Mouse (Mus musculus) heart, adult 2 months (tissue): ENCODE results near the gene Tbc1d10b. TPM values are rescaled to one million over a fixed set of nuclear protein-coding genes. Genes with fewer than 3 reads are reported as not detected.

Experiments
- DNase-seq, 2 experiments: peaks; one replicate each; pipeline ENCODE4 v3.0.0; 2021
- H3K27ac ChIP-seq: fragments of 200-600 bp; 2 replicates; pipeline ENCODE4 v1.8.1; 2022
- H3K27me3 ChIP-seq: fragments of 200-500 bp; 2 replicates; pipeline ENCODE4 v1.6.1; 2012; ENCODE audit warnings: mild to moderate bottlenecking, low read length, inconsistent platforms, mixed read lengths; ENCODE audit not compliant: control insufficient read depth, insufficient read depth
- H3K36me3 ChIP-seq: fragments of 200-500 bp; 2 replicates; pipeline ENCODE4 v1.6.1; 2012; ENCODE audit warnings: low read length, inconsistent platforms; ENCODE audit not compliant: control insufficient read depth, insufficient read depth
- H3K4me1 ChIP-seq: fragments of 200-500 bp; 2 replicates; pipeline ENCODE4 v1.6.1; 2011; ENCODE audit warnings: low read length; ENCODE audit not compliant: control insufficient read depth, insufficient read depth
- H3K4me3 ChIP-seq: fragments of 200-600 bp; 2 replicates; pipeline ENCODE4 v1.8.1; 2022
- H3K79me2 ChIP-seq: fragments of 200-500 bp; replicated peaks from 2 replicates; pipeline ENCODE4 v1.6.1; 2012; ENCODE audit warnings: mild to moderate bottlenecking, inconsistent platforms, low read length, moderate library complexity, mixed read lengths; ENCODE audit not compliant: control insufficient read depth, insufficient read depth
- H3K9ac ChIP-seq: fragments of 200-500 bp; 2 replicates; pipeline ENCODE4 v1.6.1; 2012; ENCODE audit warnings: low read depth, mild to moderate bottlenecking, control low read depth, inconsistent platforms, low read length, mixed read lengths
- CTCF ChIP-seq: fragments of 200-600 bp; IDR thresholded peaks from 2 replicates; pipeline ENCODE4 v1.8.1; 2022; ENCODE audit warnings: antibody characterized with exemption, mild to moderate bottlenecking, moderate library complexity
- EP300 ChIP-seq: fragments of 200-500 bp; IDR thresholded peaks from 2 replicates; pipeline ENCODE4 v1.6.1; 2011; ENCODE audit warnings: low read depth, low read length, control low read depth; ENCODE audit not compliant: insufficient read depth
- POLR2A ChIP-seq: fragments of 200-500 bp; IDR thresholded peaks from 2 replicates; pipeline ENCODE4 v1.6.1; 2011; ENCODE audit warnings: mild to moderate bottlenecking, low read depth, low read length, control low read depth; ENCODE audit not compliant: insufficient read depth
- WGBS: fragments of 180-500 bp; shearing (Covaris S2); methylation state at CpG from one replicate; pipeline ENCODE4 v1.1.7; 2018; 5-methylcytosine and 5-hydroxymethylcytosine counted together
- intact Hi-C: fragments of 180-260 bp; cut with DNase I; formaldehyde crosslinking; loops from one replicate; pipeline ENCODE4 v1.15.1; 2025
- polyA plus RNA-seq: library from polyadenylated mRNA; depleted of rRNA; stranded (reverse); fragments of >200 nt; gene quantifications from 2 replicates; pipeline ENCODE4 v1.2.3, GENCODE M21; 2012
- total RNA-seq, 2 experiments: library from RNA; stranded (reverse); gene quantifications; 2 replicates each; pipeline ENCODE4 v1.2.3; 2021

Tbc1d10b gene
- total and polyA plus RNA-seq, 3 experiments = 13.6 to 22.0 (median 20.5) TPM

DNA sequence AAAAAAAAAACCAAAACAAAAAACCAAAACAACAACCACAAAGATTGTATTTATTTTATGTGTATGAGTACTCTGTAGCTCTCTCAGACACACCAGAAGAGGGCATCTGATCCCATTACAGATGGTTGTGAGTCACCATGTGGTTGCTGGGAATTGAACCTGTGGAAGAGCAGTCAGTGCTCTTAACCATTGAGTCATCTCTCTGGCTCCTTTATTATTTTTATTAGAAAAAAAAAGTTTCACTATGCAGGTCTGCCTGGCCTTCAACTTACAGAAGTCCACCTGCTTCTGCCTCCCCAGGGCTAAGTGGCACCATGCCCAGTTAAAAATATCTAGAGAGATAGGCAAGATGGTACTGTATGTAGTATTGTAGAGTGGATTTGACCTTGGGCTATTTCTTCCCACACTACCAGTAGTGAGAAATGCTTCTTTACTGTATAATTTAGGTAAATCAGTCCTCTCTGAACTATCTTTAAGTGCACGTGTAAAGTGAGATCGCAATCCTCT, 35.1 kb upstream of the Tbc1d10b start:
- WGBS = 56% methylated on average over 2 of the region's 2 CpGs
- Histone ChIP-seq H3K27ac (peak overlapping the region; percentile 97), H3K27me3 (no peaks in the 10 kb centered on the region), H3K36me3 (no peaks in the 10 kb centered on the region; the same call in 1 of the 2 replicates), H3K79me2 (0 out of 2 replicates have a peak, but pooled peaks cover 1% of the 10 kb centered on the region), H3K4me1 (peaks cover 8% of the 10 kb centered on the region), H3K4me3 (no peak overlapping the region), H3K9ac (peak overlapping the region; percentile 91)
- TF ChIP-seq CTCF = no peak
- TF ChIP-seq EP300 = no peak
- TF ChIP-seq POLR2A = no peak
- intact Hi-C loops = no loop called here
- DNase-seq = no peak

- H3K4me3 ChIP-seq = no peak overlapping the region
- WGBS = 100% methylated on average over 2 of the region's 2 CpGs
- DNase-seq = no peak
- no peak for TF ChIP-seq CTCF
- TF ChIP-seq POLR2A = no peak
- no peak for TF ChIP-seq EP300
- intact Hi-C loops = loop anchor here (5.0 kb wide), 1 partner anchor 117 kb away; no protein-coding TSS in a partner anchor
- H3K79me2 ChIP-seq = peaks cover 3% of the 10 kb centered on the region
- H3K36me3 ChIP-seq = peaks cover 4% of the 10 kb centered on the region
- H3K4me1 ChIP-seq = peaks cover 5% of the 10 kb centered on the region
- H3K9ac ChIP-seq = no peak overlapping the region
- no peaks in the 10 kb centered on the region for H3K27me3 ChIP-seq
- no peak overlapping the region for H3K27ac ChIP-seq
These were observed 26.5 kb upstream of the Tbc1d10b start for GRCm38 (mm10) chr7:127234777-127235176.

- WGBS = 6% methylated on average over 9 of the region's 9 CpGs
- peak overlapping the region; percentile 98; the same call in 1 of the 2 replicates for H3K9ac ChIP-seq
- intact Hi-C loops = loop anchor here (5.0 kb wide), 1 partner anchor 116 kb away; no protein-coding TSS in a partner anchor
- H3K27ac ChIP-seq = peak overlapping the region; percentile 90
- H3K36me3 ChIP-seq = peaks cover 4% of the 10 kb centered on the region
- no peaks in the 10 kb centered on the region for H3K27me3 ChIP-seq
- DNase-seq = no peak
- peaks cover 5% of the 10 kb centered on the region for H3K4me1 ChIP-seq
- TF ChIP-seq POLR2A (no peak), EP300 (no peak), CTCF (no peak)
- H3K79me2 ChIP-seq = peaks cover 3% of the 10 kb centered on the region
- H3K4me3 ChIP-seq = peak overlapping the region; percentile 77
These were observed 25.5 kb upstream of the Tbc1d10b start for GRCm38 (mm10) chr7:127233765-127234164.

GRCm38 (mm10) chr7:127233368-127233749, 25.1 kb upstream of the Tbc1d10b start:
- peaks cover 3% of the 10 kb centered on the region for H3K79me2 ChIP-seq
- H3K36me3 ChIP-seq = peaks cover 4% of the 10 kb centered on the region
- H3K9ac ChIP-seq = peak overlapping the region; percentile 98
- DNase-seq = no peak
- intact Hi-C loops = loop anchor here (5.0 kb wide), 1 partner anchor 116 kb away; no protein-coding TSS in a partner anchor
- H3K4me3 ChIP-seq = peak overlapping the region; percentile 77
- TF ChIP-seq EP300 = no peak
- TF ChIP-seq CTCF = no peak
- no peak for TF ChIP-seq POLR2A
- no peaks in the 10 kb centered on the region for H3K27me3 ChIP-seq
- H3K27ac ChIP-seq = peak overlapping the region; percentile 90
- WGBS = under 1% methylated on average over 27 of the region's 27 CpGs
- H3K4me1 ChIP-seq = peaks cover 5% of the 10 kb centered on the region

GRCm38 (mm10) chr7:127232622-127233367, 24.5 kb upstream of the Tbc1d10b start, which contains the start of the genes Zfp553 and Sept1:
TSS of gene Zfp553 (plus strand) at chr7:127233061.
TSS of gene Sept1 (minus strand) at chr7:127233130.
- peak within 1 kb of the TSS; percentile 98 for H3K9ac ChIP-seq
- peak within 1 kb of the TSS; percentile 77 for H3K4me3 ChIP-seq
- no peaks in the 10 kb centered on the region for H3K27me3 ChIP-seq
- under 1% methylated on average over 64 of the region's 64 CpGs for WGBS
- H3K36me3 ChIP-seq = peaks cover 4% of the 10 kb centered on the region
- peak; percentile 90 to 92 for DNase-seq
- H3K4me1 ChIP-seq = peaks cover 5% of the 10 kb centered on the region
- peaks cover 3% of the 10 kb centered on the region for H3K79me2 ChIP-seq
- H3K27ac ChIP-seq = peak within 1 kb of the TSS; percentile 90
- TF ChIP-seq POLR2A = peak; percentile 13; the same call in 1 of the 2 replicates
- TF ChIP-seq EP300 = no peak
- peak; percentile 20 for TF ChIP-seq CTCF
- intact Hi-C loops = loop anchor here (1.0 to 5.0 kb wide), 2 partner anchors 23 to 115 kb away; no protein-coding TSS in a partner anchor
